Mouse (Mus musculus): ENCODE measurements around the gene Dnajb2. TPM values are rescaled to one million over a fixed set of nuclear protein-coding genes. Genes with fewer than 3 reads are reported as not detected.

Gene Dnajb2
- total and polyA plus RNA-seq, 3 experiments, result 6.8 to 15.2 (median 13.8) TPM

DNA sequence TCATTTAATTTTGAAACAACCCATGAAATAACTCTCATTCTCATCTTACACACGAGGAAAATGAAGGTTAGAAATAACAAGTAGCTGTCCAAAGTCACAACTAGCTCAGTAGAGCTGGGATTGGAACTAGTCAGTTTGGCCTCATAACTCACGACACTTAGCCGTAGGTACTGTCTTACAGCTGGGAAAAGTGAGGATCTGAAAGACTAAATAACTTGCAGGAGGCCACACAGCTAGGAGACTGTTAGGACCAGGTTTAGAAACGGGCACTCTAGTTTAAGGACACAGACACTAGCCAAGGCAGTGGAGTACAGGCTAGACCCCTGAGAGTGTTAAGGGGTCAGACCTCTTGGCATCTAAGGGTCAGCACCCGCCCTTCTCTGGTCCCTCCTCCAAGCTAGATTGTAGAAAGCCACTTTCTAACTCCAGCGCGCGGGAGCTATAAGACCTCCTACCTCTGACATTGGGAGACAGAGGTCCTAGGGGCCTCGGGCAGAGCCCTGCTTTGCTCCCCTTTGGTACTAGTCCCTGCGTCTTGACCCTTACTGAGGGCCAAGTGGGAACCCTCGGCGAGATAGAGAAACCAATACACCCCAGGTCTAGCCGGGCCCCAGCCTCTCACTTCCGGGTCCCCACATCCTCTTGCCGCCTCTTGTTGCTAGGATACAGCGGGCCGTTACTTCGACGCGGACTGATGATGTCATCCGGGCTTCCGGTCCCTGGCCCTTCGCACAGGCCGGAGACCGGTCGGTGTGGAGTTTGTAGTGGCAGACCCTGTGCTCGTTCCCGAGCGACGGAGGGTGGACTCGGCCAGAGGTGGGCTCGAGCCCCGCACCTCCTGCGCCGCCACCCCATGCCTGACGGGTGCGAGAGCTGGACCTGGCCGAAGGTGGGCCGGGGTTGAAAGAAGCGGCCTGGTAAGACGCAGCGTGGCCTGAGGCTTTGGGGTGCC is 25.8 kb upstream of the Dnajb2 start, which contains the start of the genes Glb1l and Stk16:
Glb1l (minus strand) TSS at position 678 of the 952 bp plus-strand sequence.
Stk16 (plus strand) TSS at position 703 of the 952 bp plus-strand sequence.
- no peaks in the 10 kb centered on the region for H3K9me3 ChIP-seq (replicated peaks; ENCODE audit: low read length)
- H3K4me2 ChIP-seq (ENCODE audit: insufficient read depth, low read depth, poor library complexity, severe bottlenecking), result peak within 1 kb of the TSS; percentile 74
- no peak within 1 kb of the TSS for H3K27ac ChIP-seq (ENCODE audit: insufficient read depth, low read depth)
- H3K4me3 ChIP-seq (replicated peaks in 1 of 3; ENCODE audit: low read depth in 2 of 3, low read length in 2 of 3, poor library complexity in 1 of 3), result peak within 1 kb of the TSS; percentile 83 to 96 (median 91)
- peak within 1 kb of the TSS; percentile 93 for H3K9ac ChIP-seq (ENCODE audit: insufficient read depth, low read depth)
- in situ Hi-C loops (cut with MboI; ENCODE audit: low pct_ligation_motif_present, low pct_unique_long_range_greater_than_20kb, low sequenced_read_pairs), result no loop called here
- H3K4me1 ChIP-seq (ENCODE audit: control insufficient read depth in 1 of 2, insufficient read depth in 2 of 2), result peaks cover 9 to 63% of the 10 kb centered on the region in 2 experiments
- DNase-seq (ENCODE audit: extremely low read depth), result peak; percentile 96
- dilution Hi-C loops (cut with MboI; ENCODE audit: extremely low pct_ligation_motif_present, extremely low pct_unique_long_range_greater_than_20kb, low sequenced_read_pairs), result no loop called here
- H3K27me3 ChIP-seq (replicated peaks), result no peaks in the 10 kb centered on the region
- TF ChIP-seq NELFE (IDR thresholded peaks at IDR 0.05; ENCODE audit: low read depth, low read length), result peak; percentile 84
- TF ChIP-seq NRF1 (IDR thresholded peaks at IDR 0.05; ENCODE audit: low read depth, low read length), result no peak
- TF ChIP-seq MAZ (IDR thresholded peaks at IDR 0.05; ENCODE audit: low read depth, low read length), result peak; percentile 48; the same call in 1 of the 2 replicates
- no peak for TF ChIP-seq PAX5 (IDR thresholded peaks at IDR 0.05; ENCODE audit: low read length)
- peak; percentile 93 for TF ChIP-seq POLR2A (IDR thresholded peaks at IDR 0.05; ENCODE audit: low read depth, low read length)
- peak; percentile 55; the same call in 1 of the 2 replicates for TF ChIP-seq MEF2A (IDR thresholded peaks at IDR 0.05; ENCODE audit: borderline replicate concordance, low read depth, low read length)
- TF ChIP-seq TCF12 (IDR thresholded peaks at IDR 0.05; ENCODE audit: low read depth, low read length), result peak; percentile 78
- TF ChIP-seq MXI1 (IDR thresholded peaks at IDR 0.05; ENCODE audit: low read depth, low read length), result peak; percentile 96
- peak; percentile 72; the same call in 1 of the 2 replicates for TF ChIP-seq ZMIZ1 (IDR thresholded peaks at IDR 0.05; ENCODE audit: low read depth, low read length)
- TF ChIP-seq GABPA (IDR thresholded peaks at IDR 0.05; ENCODE audit: insufficient replicate concordance, low read depth, low read length), result peak; percentile 8; the same call in 1 of the 2 replicates
- TF ChIP-seq SIN3A (IDR thresholded peaks at IDR 0.05; ENCODE audit: low read length), result peak; percentile 99
- peak; percentile 99 for TF ChIP-seq ELF1 (IDR thresholded peaks at IDR 0.05; ENCODE audit: low read depth, low read length)
- 0 out of 2 replicates have a peak, but pooled peaks have one; percentile 48 for TF ChIP-seq TBP (conservative IDR thresholded peaks at IDR 0.05; ENCODE audit: low read depth, low read length)
- TF ChIP-seq ZC3H11A (IDR thresholded peaks at IDR 0.05; ENCODE audit: low read depth, low read length), result no peak
- no peak for TF ChIP-seq ZNF384 (IDR thresholded peaks at IDR 0.05; ENCODE audit: low read depth, low read length)
- no peak for TF ChIP-seq CHD1 (IDR thresholded peaks at IDR 0.05; ENCODE audit: low read depth, low read length)
- no peak for TF ChIP-seq SMC3 (IDR thresholded peaks at IDR 0.05; ENCODE audit: low read depth, low read length)
- TF ChIP-seq POLR2AphosphoS2 (IDR thresholded peaks at IDR 0.05; ENCODE audit: low read depth, low read length), result 0 out of 2 replicates have a peak, but pooled peaks have one; percentile 41
- no peak for TF ChIP-seq USF2 (conservative IDR thresholded peaks at IDR 0.05; ENCODE audit: low read depth, low read length)
- peak; percentile 75 for TF ChIP-seq IRF4 (IDR thresholded peaks at IDR 0.05; ENCODE audit: low read depth, low read length)
- peak; percentile 87; the same call in 1 of the 2 replicates for TF ChIP-seq KAT2A (IDR thresholded peaks at IDR 0.05; ENCODE audit: insufficient replicate concordance, low read length)
- TF ChIP-seq HCFC1 (IDR thresholded peaks at IDR 0.05; ENCODE audit: low read depth, low read length), result peak; percentile 91
- peaks cover 18% of the 10 kb centered on the region for H3K79me2 ChIP-seq (replicated peaks; ENCODE audit: control insufficient read depth, extremely low read depth, insufficient read depth, poor library complexity, severe bottlenecking)
- H3K36me3 ChIP-seq (replicated peaks in 1 of 2; ENCODE audit: control insufficient read depth in 1 of 2, insufficient read depth in 1 of 2, low read length in 1 of 2), result peaks cover 33 to 46% of the 10 kb centered on the region in 2 experiments

Data from CH12.LX (cell line).